Comparison of ENCODE assay signal across 8 mouse cellular contexts in genomic region chr10:81524051-81524605, GRCm38 (mm10). TPM values are rescaled to one million over a fixed set of nuclear protein-coding genes. Genes with fewer than 3 reads are reported as not detected.
DNase-seq lines count a peak whose midpoint lies in the region; ATAC-seq lines count a peak whose summit lies in the region.

Gna15 (minus strand) TSS chr10:81524225.

- no peak for DNase-seq in kidney, adult 9 months
- peak; percentile 62 for DNase-seq in brain, adult 2 months (ENCODE audit: low read depth, low spot score)
- DNase-seq in adrenal gland, adult 8-10 months = no peak
- no peak for DNase-seq in forebrain, embryonic 10.5 days (ENCODE audit: extremely low spot score, low spot score)
- DNase-seq in layer of hippocampus, postnatal 10 days (ENCODE audit: low spot score in 2 of 2) = no peak

- 23% methylated on average over 9 of the region's 9 CpGs for WGBS in kidney, embryonic 16.5 days
- 18% methylated on average over 9 of the region's 9 CpGs for WGBS in intestine, embryonic 16.5 days
- WGBS in forebrain, embryonic 10.5 days = 28% methylated on average over 9 of the region's 9 CpGs

- H3K27me3 ChIP-seq in kidney, embryonic 16.5 days (ENCODE audit: insufficient read depth, low read length) = no peaks in the 10 kb centered on the region
- no peaks in the 10 kb centered on the region for H3K27me3 ChIP-seq in intestine, embryonic 16.5 days (replicated peaks; ENCODE audit: control insufficient read depth, insufficient read depth, low read length)
- H3K27me3 ChIP-seq in forebrain, embryonic 10.5 days (ENCODE audit: poor library complexity, severe bottlenecking) = peaks cover 33% of the 10 kb centered on the region

- H3K4me2 ChIP-seq in kidney, embryonic 16.5 days (replicated peaks; ENCODE audit: low read depth, low read length) = no peak within 1 kb of the TSS; the same call in 1 of the 2 replicates
- H3K4me2 ChIP-seq in intestine, embryonic 16.5 days (ENCODE audit: low read depth, low read length) = peak within 1 kb of the TSS; percentile 6; the same call in 1 of the 2 replicates

- no peaks in the 10 kb centered on the region for H3K9me3 ChIP-seq in kidney, embryonic 16.5 days (ENCODE audit: low read length)
- H3K9me3 ChIP-seq in intestine, embryonic 16.5 days (ENCODE audit: control insufficient read depth, low read length) = no peaks in the 10 kb centered on the region
- H3K9me3 ChIP-seq in forebrain, embryonic 10.5 days = no peaks in the 10 kb centered on the region

- no peak within 1 kb of the TSS for H3K27ac ChIP-seq in kidney, embryonic 16.5 days (ENCODE audit: low read length)
- H3K27ac ChIP-seq in intestine, embryonic 16.5 days (ENCODE audit: low read length) = peak within 1 kb of the TSS; percentile 54
- H3K27ac ChIP-seq in forebrain, embryonic 10.5 days = no peak within 1 kb of the TSS

- H3K4me1 ChIP-seq in kidney, embryonic 16.5 days (ENCODE audit: insufficient read depth, low read length) = peaks cover 3% of the 10 kb centered on the region; the same call in 1 of the 2 replicates
- H3K4me1 ChIP-seq in intestine, embryonic 16.5 days (ENCODE audit: control insufficient read depth, insufficient read depth, low read length) = peaks cover 11% of the 10 kb centered on the region
- peaks cover 7% of the 10 kb centered on the region for H3K4me1 ChIP-seq in forebrain, embryonic 10.5 days

- peak within 1 kb of the TSS; percentile 48; the same call in 1 of the 2 replicates for H3K9ac ChIP-seq in kidney, embryonic 16.5 days (replicated peaks; ENCODE audit: low read length)
- H3K9ac ChIP-seq in intestine, embryonic 16.5 days (ENCODE audit: low read depth, low read length) = peak within 1 kb of the TSS; percentile 51; the same call in 1 of the 2 replicates

- H3K4me3 ChIP-seq in kidney, embryonic 16.5 days (ENCODE audit: low read length) = peak within 1 kb of the TSS; percentile 11; the same call in 1 of the 2 replicates
- peak within 1 kb of the TSS; percentile 19; the same call in 1 of the 2 replicates for H3K4me3 ChIP-seq in intestine, embryonic 16.5 days (ENCODE audit: low read length)
- H3K4me3 ChIP-seq in forebrain, embryonic 10.5 days = no peak within 1 kb of the TSS

- peaks cover 7% of the 10 kb centered on the region; the same call in 1 of the 2 replicates for H3K36me3 ChIP-seq in kidney, embryonic 16.5 days (ENCODE audit: insufficient read depth, low read length)
- 0 out of 2 replicates have a peak, but pooled peaks cover 5% of the 10 kb centered on the region for H3K36me3 ChIP-seq in intestine, embryonic 16.5 days (ENCODE audit: control insufficient read depth, insufficient read depth, low read length)
- H3K36me3 ChIP-seq in forebrain, embryonic 10.5 days (replicated peaks) = peaks cover 5% of the 10 kb centered on the region

- ATAC-seq in kidney, embryonic 16.5 days (ENCODE audit: low FRiP score, low TSS enrichment) = no peak
- ATAC-seq in intestine, embryonic 16.5 days = peak; percentile 38; the same call in 1 of the 2 replicates
- ATAC-seq in megakaryocyte progenitor cell, adult 5-6 weeks (replicated peaks; ENCODE audit: poor library complexity) = peak; percentile 49

RNA-seq across cellular contexts. Expression of gene Gna15, which starts in this region (rescaled TPM):
- polyA plus RNA-seq in kidney, embryonic 16.5 days (2015; fragmentation: Nextera tagmentation; extraction: Ambion mirVana) = 0.70 and 0.98 TPM in 2 replicates
- 1.1 and 1.5 TPM in 2 replicates for polyA plus RNA-seq in intestine, embryonic 16.5 days (2015; fragmentation: Nextera tagmentation; extraction: Ambion mirVana)
- total RNA-seq in megakaryocyte progenitor cell, adult 5-6 weeks (2015) = 29.4 and 31.9 TPM in 2 replicates
- total RNA-seq in megakaryocyte progenitor cell, adult 5-6 weeks (2017) = 28.7 and 28.9 TPM in 2 replicates
- 1 to 10 TPM in 3 of 4 experiments, under 1 TPM in 1; 0.70 to 2.2 (median 1.6) TPM for total RNA-seq in adrenal gland, adult 8-10 months (2022)
- 0.84 and 1.1 TPM in 2 replicates for polyA plus RNA-seq in forebrain, embryonic 10.5 days (2016; fragmentation: Nextera tagmentation; extraction: Ambion mirVana)
- total RNA-seq in layer of hippocampus, postnatal 10 days (2021) = 1 to 10 TPM; 1.9 to 3.2 TPM

Comparison
In these comparisons a context has a peak if more than half of its experiments do, and no peak if none do; other contexts are left out.
1. RNA of gene Gna15 (total RNA-seq): 28.7 to 31.9 TPM in megakaryocyte progenitor cell, adult 5-6 weeks; 1.9 to 3.2 TPM in layer of hippocampus, postnatal 10 days and 0.70 to 2.2 TPM in adrenal gland, adult 8-10 months; every median in the first group is over 4 times any median in the second.